Comparison of ENCODE assay signal across 22 mouse cellular contexts in genomic region chr5:132621751-132622150, GRCm38 (mm10).
DNase-seq lines count a peak whose midpoint lies in the region; ATAC-seq and TF ChIP-seq lines count a peak whose summit lies in the region.
"Had no signal": no experiment of that assay in that cellular context is flagged by ENCODE, and none has a peak within 500 bp of the region (broad histone marks: within the 10 kb centered on the region; RNA-seq: fewer than 3 reads in every experiment).

No protein-coding gene starts in this region.

- no peak overlapping the region for H3K27ac ChIP-seq in forebrain, postnatal 0 days (ENCODE audit: low read depth, low read length)
- no peak overlapping the region for H3K27ac ChIP-seq in forebrain, embryonic 13.5 days
- H3K27ac ChIP-seq in midbrain, embryonic 14.5 days (replicated peaks; ENCODE audit: low read depth, low read length): no peak overlapping the region
- H3K27ac ChIP-seq in midbrain, embryonic 15.5 days: no peak overlapping the region
- H3K27ac ChIP-seq: gastrocnemius, adult 2 months; heart, embryonic 13.5 days; hindbrain, embryonic 12.5 days; intestine, embryonic 15.5 days had no signal

- H3K9ac ChIP-seq in forebrain, postnatal 0 days: no peak overlapping the region
- no peak overlapping the region for H3K9ac ChIP-seq in forebrain, embryonic 13.5 days
- no peak overlapping the region for H3K9ac ChIP-seq in midbrain, embryonic 14.5 days (replicated peaks; ENCODE audit: low read length)
- H3K9ac ChIP-seq in midbrain, embryonic 15.5 days: no peak overlapping the region
- H3K9ac ChIP-seq: heart, embryonic 13.5 days; hindbrain, embryonic 12.5 days; intestine, embryonic 15.5 days had no signal

- no peaks in the 10 kb centered on the region for H3K27me3 ChIP-seq in forebrain, postnatal 0 days (ENCODE audit: insufficient read depth, low read length)
- H3K27me3 ChIP-seq in forebrain, embryonic 13.5 days: no peaks in the 10 kb centered on the region
- H3K27me3 ChIP-seq in midbrain, embryonic 14.5 days (ENCODE audit: control insufficient read depth, insufficient read depth, low read length): no peaks in the 10 kb centered on the region
- no peaks in the 10 kb centered on the region for H3K27me3 ChIP-seq in midbrain, embryonic 15.5 days (replicated peaks)
- H3K27me3 ChIP-seq: heart, embryonic 13.5 days; hindbrain, embryonic 12.5 days; intestine, embryonic 15.5 days had no signal

- 0 out of 2 replicates have a peak, but pooled peaks have one; percentile 32 for ATAC-seq in forebrain, postnatal 0 days
- ATAC-seq in forebrain, embryonic 13.5 days: no peak
- ATAC-seq in midbrain, embryonic 14.5 days (ENCODE audit: low FRiP score, low TSS enrichment): no peak
- ATAC-seq in midbrain, embryonic 15.5 days (replicated peaks): no peak
- ATAC-seq: CD4-positive, CD25-positive, alpha-beta regulatory T cell, adult 4 months; intestine, embryonic 15.5 days had no signal

- DNase-seq in embryo, embryonic 11 days: peak; percentile 11
- no peak for DNase-seq in embryo, embryonic 10 days (ENCODE audit: low spot score)
- DNase-seq in forebrain, postnatal 0 days: peak; percentile 42
- DNase-seq in midbrain, embryonic 14.5 days: peak; percentile 57
- no peak for DNase-seq in retina, postnatal 1 day
- DNase-seq: adrenal gland, adult 8-10 months; adrenal gland, postnatal 36 days; B cell, adult 2 months; cerebellum, adult 11-12 months; cerebellum, adult 9-10 months; cerebellum, postnatal 25 days; gastrocnemius, adult 2 months; gastrocnemius, postnatal 25 days; heart, postnatal 36 days; kidney, adult 18-20 months had no signal

- 13% methylated on average over 7 of the region's 7 CpGs for WGBS in forebrain, postnatal 0 days
- WGBS in forebrain, embryonic 13.5 days: 30% methylated on average over 7 of the region's 7 CpGs
- 37% methylated on average over 7 of the region's 7 CpGs for WGBS in midbrain, embryonic 14.5 days
- 36% methylated on average over 7 of the region's 7 CpGs for WGBS in midbrain, embryonic 15.5 days

- no peaks in the 10 kb centered on the region for H3K9me3 ChIP-seq in forebrain, postnatal 0 days (ENCODE audit: low read length)
- H3K9me3 ChIP-seq in forebrain, embryonic 13.5 days (replicated peaks): peaks cover 6% of the 10 kb centered on the region; the same call in 1 of the 2 replicates
- H3K9me3 ChIP-seq in midbrain, embryonic 14.5 days (ENCODE audit: control insufficient read depth, low read length): no peaks in the 10 kb centered on the region
- no peaks in the 10 kb centered on the region for H3K9me3 ChIP-seq in midbrain, embryonic 15.5 days
- H3K9me3 ChIP-seq: hindbrain, embryonic 12.5 days; intestine, embryonic 15.5 days had no signal

- no peaks in the 10 kb centered on the region for H3K36me3 ChIP-seq in forebrain, postnatal 0 days (ENCODE audit: insufficient read depth)
- H3K36me3 ChIP-seq in forebrain, embryonic 13.5 days (ENCODE audit: poor library complexity, severe bottlenecking): no peaks in the 10 kb centered on the region
- H3K36me3 ChIP-seq in midbrain, embryonic 14.5 days (ENCODE audit: control insufficient read depth, insufficient read depth, low read length): no peaks in the 10 kb centered on the region
- no peaks in the 10 kb centered on the region for H3K36me3 ChIP-seq in midbrain, embryonic 15.5 days (replicated peaks)
- H3K36me3 ChIP-seq: G1E; heart, embryonic 13.5 days; hindbrain, embryonic 12.5 days; intestine, embryonic 15.5 days had no signal

- no peaks in the 10 kb centered on the region; the same call in 1 of the 2 replicates for H3K4me1 ChIP-seq in forebrain, postnatal 0 days (ENCODE audit: insufficient read depth)
- H3K4me1 ChIP-seq in forebrain, embryonic 13.5 days: peaks cover 8% of the 10 kb centered on the region
- H3K4me1 ChIP-seq in midbrain, embryonic 14.5 days (ENCODE audit: control insufficient read depth, insufficient read depth, low read length): no peaks in the 10 kb centered on the region
- no peaks in the 10 kb centered on the region; the same call in 1 of the 2 replicates for H3K4me1 ChIP-seq in midbrain, embryonic 15.5 days
- H3K4me1 ChIP-seq: heart, embryonic 13.5 days; hindbrain, embryonic 12.5 days; intestine, embryonic 15.5 days had no signal

- no peak overlapping the region for H3K4me2 ChIP-seq in forebrain, postnatal 0 days (ENCODE audit: low read depth)
- no peak overlapping the region for H3K4me2 ChIP-seq in forebrain, embryonic 13.5 days
- no peak overlapping the region for H3K4me2 ChIP-seq in midbrain, embryonic 14.5 days (ENCODE audit: low read length)
- H3K4me2 ChIP-seq in midbrain, embryonic 15.5 days: no peak overlapping the region
- H3K4me2 ChIP-seq: heart, embryonic 13.5 days; hindbrain, embryonic 12.5 days; intestine, embryonic 15.5 days had no signal

- no peak overlapping the region for H3K4me3 ChIP-seq in forebrain, postnatal 0 days (ENCODE audit: low read depth, low read length)
- no peak overlapping the region for H3K4me3 ChIP-seq in forebrain, embryonic 13.5 days
- H3K4me3 ChIP-seq in midbrain, embryonic 14.5 days (replicated peaks; ENCODE audit: low read depth, low read length): no peak overlapping the region
- no peak overlapping the region for H3K4me3 ChIP-seq in midbrain, embryonic 15.5 days
- H3K4me3 ChIP-seq: gastrocnemius, adult 2 months; heart, embryonic 13.5 days; hindbrain, embryonic 12.5 days; intestine, embryonic 15.5 days had no signal

- TF ChIP-seq CTCF in forebrain, postnatal 0 days (IDR thresholded peaks at IDR 0.05; ENCODE audit: low read depth): no peak

Comparison
In these comparisons a context has a peak if more than half of its experiments do, and no peak if none do; other contexts are left out.
1. DNase-seq: peak in embryo, embryonic 11 days (single experiment), forebrain, postnatal 0 days (single experiment) and midbrain, embryonic 14.5 days (single experiment); none in embryo, embryonic 10 days (single experiment) and retina, postnatal 1 day (single experiment).